Mouse (Mus musculus) kidney, postnatal 0 days (tissue): ENCODE measurements around the gene Mchr1. TPM values are rescaled to one million over a fixed set of nuclear protein-coding genes. Genes with fewer than 3 reads are reported as not detected.

Experiments used
- ATAC-seq: fragments of 200-750 bp; cut with Nextera tagmentation; replicated peaks from 2 replicates; pipeline ENCODE4 v1.8.0; 2017; ENCODE audit warnings: low read depth, moderate number of reproducible peaks, moderate TSS enrichment, moderate library complexity; ENCODE audit not compliant: low FRiP score
- DNase-seq: peaks from one replicate; pipeline ENCODE4 v3.0.0-alpha.2; 2016; ENCODE audit warnings: low spot score
- H3K27ac ChIP-seq: fragments of 300-500 bp; sonication (generic); 2 replicates; pipeline ENCODE4 v1.5.1; 2014; ENCODE audit warnings: mild to moderate bottlenecking
- H3K27me3 ChIP-seq: fragments of 300-500 bp; sonication (generic); 2 replicates; pipeline ENCODE4 v1.6.1; 2014; ENCODE audit warnings: low read length, mixed read lengths; ENCODE audit not compliant: insufficient read depth
- H3K36me3 ChIP-seq: fragments of 300-500 bp; sonication (generic); 2 replicates; pipeline ENCODE4 v1.6.1; 2014; ENCODE audit warnings: low read length, mixed read lengths; ENCODE audit not compliant: insufficient read depth
- H3K4me1 ChIP-seq: fragments of 300-500 bp; sonication (generic); replicated peaks from 2 replicates; pipeline ENCODE4 v1.6.1; 2014; ENCODE audit warnings: antibody characterized with exemption, low read length, mixed read lengths; ENCODE audit not compliant: insufficient read depth
- H3K4me2 ChIP-seq: fragments of 300-500 bp; sonication (generic); 2 replicates; pipeline ENCODE4 v1.6.1; 2014; ENCODE audit warnings: mild to moderate bottlenecking, low read length, moderate library complexity, mixed read lengths
- H3K4me3 ChIP-seq: fragments of 300-500 bp; sonication (generic); replicated peaks from 2 replicates; pipeline ENCODE4 v1.5.1; 2014; ENCODE audit warnings: low read depth, low read length
- H3K9ac ChIP-seq: fragments of 300-500 bp; sonication (generic); 2 replicates; pipeline ENCODE4 v1.6.1; 2014; ENCODE audit warnings: low read depth, low read length
- H3K9me3 ChIP-seq: fragments of 300-500 bp; sonication (generic); replicated peaks from 2 replicates; pipeline ENCODE4 v1.6.1; 2016; ENCODE audit warnings: low read length, inconsistent platforms, mixed read lengths
- CTCF ChIP-seq: IDR thresholded peaks from 2 replicates; pipeline ENCODE4 v1.5.1; 2016; ENCODE audit warnings: antibody characterized with exemption, low read depth, mild to moderate bottlenecking, moderate library complexity
- WGBS: fragments of 180-500 bp; shearing (Covaris S2); extraction: QIAGEN DNeasy Blood & Tissue Kit; methylation state at CpG from one replicate; pipeline ENCODE4 v1.1.7; 2014; 5-methylcytosine and 5-hydroxymethylcytosine counted together
- polyA plus RNA-seq: library from polyadenylated mRNA; unstranded; fragments of >200 nt; fragmentation: Nextera tagmentation; extraction: Ambion mirVana; gene quantifications from 2 replicates; pipeline ENCODE4 v1.2.1, GENCODE M21; 2015

The Mchr1 gene
- polyA plus RNA-seq, 1 experiment from 2014 or later: 0.78 TPM

DNA sequence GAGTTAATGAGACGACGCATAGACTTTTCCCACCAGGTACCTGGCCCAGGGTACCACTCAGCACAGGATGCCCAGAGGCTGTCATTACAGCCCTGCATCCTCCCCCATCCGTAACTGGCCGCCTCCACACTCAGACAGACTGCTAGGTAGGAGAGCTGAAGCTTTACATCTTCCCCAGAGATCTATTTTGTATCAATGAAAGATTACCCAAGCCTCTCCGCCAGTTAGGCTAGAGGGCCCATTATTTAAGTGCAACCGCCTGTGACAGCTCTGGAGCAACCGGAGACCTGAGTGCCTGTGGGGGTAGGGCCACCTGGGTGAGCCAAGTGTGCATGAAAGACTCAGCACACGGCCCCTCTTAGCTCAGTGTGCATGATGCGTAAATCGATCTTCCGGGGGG lies 42.6 kb downstream of the Mchr1 start:
- TF ChIP-seq CTCF: no peak
- no peak overlapping the region for H3K4me3 ChIP-seq
- WGBS: 12% methylated on average over 9 of the region's 11 CpGs
- DNase-seq: peak; percentile 85
- H3K9ac ChIP-seq: no peak overlapping the region
- H3K4me2 ChIP-seq: no peak overlapping the region
- no peaks in the 10 kb centered on the region for H3K27me3 ChIP-seq
- no peaks in the 10 kb centered on the region for H3K36me3 ChIP-seq
- H3K4me1 ChIP-seq: peaks cover 10% of the 10 kb centered on the region; the same call in 1 of the 2 replicates
- peak; percentile 77 for ATAC-seq
- H3K27ac ChIP-seq: peak overlapping the region; percentile 71; the same call in 1 of the 2 replicates
- H3K9me3 ChIP-seq: no peaks in the 10 kb centered on the region

DNA sequence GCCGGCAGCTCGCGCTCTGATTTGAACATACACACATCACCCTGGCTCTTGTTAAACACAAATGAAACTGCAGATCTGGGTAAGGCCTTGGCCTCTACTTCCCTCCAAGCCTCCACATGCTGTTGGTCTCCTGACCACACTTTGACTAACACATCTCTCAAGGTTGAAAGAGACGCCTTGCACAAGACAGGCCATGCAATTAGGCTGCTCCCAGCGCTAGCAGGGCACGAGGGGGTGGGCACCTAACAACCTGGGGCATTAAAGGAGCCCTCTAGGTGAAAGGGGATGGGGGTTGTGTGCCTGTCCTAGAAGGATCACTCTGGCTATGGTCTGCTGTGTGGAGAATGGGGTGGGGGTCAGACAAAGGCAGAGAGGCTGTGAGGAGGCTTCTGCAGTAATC lies 43.4 kb downstream of the Mchr1 start:
- H3K4me3 ChIP-seq: no peak overlapping the region
- H3K4me1 ChIP-seq: peaks cover 10% of the 10 kb centered on the region; the same call in 1 of the 2 replicates
- H3K27ac ChIP-seq: no peak overlapping the region
- DNase-seq: no peak
- H3K27me3 ChIP-seq: no peaks in the 10 kb centered on the region
- no peak overlapping the region for H3K4me2 ChIP-seq
- no peak for TF ChIP-seq CTCF
- no peaks in the 10 kb centered on the region for H3K9me3 ChIP-seq
- ATAC-seq: no peak
- no peaks in the 10 kb centered on the region for H3K36me3 ChIP-seq
- WGBS: 55% methylated on average over 6 of the region's 6 CpGs
- no peak overlapping the region for H3K9ac ChIP-seq

DNA sequence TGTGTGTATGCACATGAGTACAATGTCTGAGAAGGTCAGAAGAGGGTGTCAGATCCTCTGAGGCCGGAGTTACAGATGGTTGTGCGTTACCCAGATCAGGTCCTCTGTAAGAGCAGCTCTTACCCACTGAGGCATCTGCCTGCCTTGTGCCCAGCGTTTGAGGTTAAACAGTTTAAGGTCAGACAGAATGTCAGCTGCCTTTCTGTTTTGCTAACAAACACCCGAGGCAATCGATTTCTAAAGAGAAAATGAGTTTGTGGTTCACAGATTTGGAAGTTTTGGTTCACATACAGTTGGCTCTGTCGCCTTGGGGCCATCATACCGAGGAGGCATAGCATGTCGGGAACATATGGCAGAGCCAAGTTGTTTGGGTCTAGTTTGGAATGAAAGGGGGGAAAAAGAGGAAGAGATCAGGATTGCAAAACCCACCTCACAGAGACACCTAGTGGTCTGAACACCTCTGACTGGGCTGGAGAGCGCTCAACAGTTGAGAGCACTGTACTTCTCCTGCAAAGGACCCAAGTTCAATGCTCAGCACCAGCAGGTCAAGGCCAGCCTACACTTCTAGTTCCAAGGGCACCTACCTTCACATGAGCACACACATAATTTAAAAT lies 48.9 kb downstream of the Mchr1 start:
- no peak overlapping the region for H3K4me3 ChIP-seq
- H3K27me3 ChIP-seq: no peaks in the 10 kb centered on the region
- no peak overlapping the region for H3K27ac ChIP-seq
- no peaks in the 10 kb centered on the region for H3K4me1 ChIP-seq
- H3K4me2 ChIP-seq: no peak overlapping the region
- no peaks in the 10 kb centered on the region for H3K9me3 ChIP-seq
- TF ChIP-seq CTCF: peak; percentile 40; the same call in 1 of the 2 replicates
- no peak for DNase-seq
- H3K36me3 ChIP-seq: no peaks in the 10 kb centered on the region
- ATAC-seq: no peak
- H3K9ac ChIP-seq: no peak overlapping the region
- 71% methylated on average over 9 of the region's 9 CpGs for WGBS

Other genes starting within 250 kb of the Mchr1 start
- 13.2 and 14.1 TPM in 2 replicates for gene Mrtfa, start 44.7 kb upstream of the Mchr1 start, polyA plus RNA-seq
- 153 and 157 TPM in 2 replicates for gene Slc25a17, start 125.3 kb downstream of the Mchr1 start, polyA plus RNA-seq
- gene St13, start 164.6 kb downstream of the Mchr1 start, polyA plus RNA-seq: 173 and 186 TPM in 2 replicates
- gene Xpnpep3, start 164.6 kb downstream of the Mchr1 start, polyA plus RNA-seq: 8.3 and 8.7 TPM in 2 replicates
- 0.61 and 0.62 TPM in 2 replicates for gene Dnajb7, start 172.8 kb downstream of the Mchr1 start, polyA plus RNA-seq
- gene Rbx1, start 230.8 kb downstream of the Mchr1 start, polyA plus RNA-seq: 517 and 563 TPM in 2 replicates